Mouse (Mus musculus) liver, embryonic 16.5 days (tissue): ENCODE data around the gene Prlr. TPM values are rescaled to one million over a fixed set of nuclear protein-coding genes. Genes with fewer than 3 reads are reported as not detected.

Experiments
- ATAC-seq: fragments of 200-750 bp; cut with Nextera tagmentation; 2 replicates; pipeline ENCODE4 v1.8.0; 2017; ENCODE audit warnings: low read depth, mild to moderate bottlenecking, moderate number of reproducible peaks, moderate library complexity
- H3K27ac ChIP-seq: fragments of 300-500 bp; sonication (generic); 2 replicates; pipeline ENCODE4 v1.5.1; 2014; ENCODE audit warnings: mild to moderate bottlenecking, low read length
- H3K27me3 ChIP-seq: fragments of 300-500 bp; sonication (generic); 2 replicates; pipeline ENCODE4 v1.6.1; 2014; ENCODE audit warnings: low read depth, low read length, mixed read lengths; ENCODE audit not compliant: control insufficient read depth, insufficient read depth
- H3K36me3 ChIP-seq: fragments of 300-500 bp; sonication (generic); 2 replicates; pipeline ENCODE4 v1.6.1; 2014; ENCODE audit warnings: mild to moderate bottlenecking; ENCODE audit not compliant: control insufficient read depth, insufficient read depth
- H3K4me1 ChIP-seq: fragments of 300-500 bp; sonication (generic); 2 replicates; pipeline ENCODE4 v1.6.1; 2014; ENCODE audit warnings: low read depth, low read length, mixed read lengths; ENCODE audit not compliant: control insufficient read depth
- H3K4me2 ChIP-seq: fragments of 300-500 bp; sonication (generic); 2 replicates; pipeline ENCODE4 v1.6.1; 2014; ENCODE audit warnings: low read depth, low read length, mixed read lengths
- H3K4me3 ChIP-seq: fragments of 300-500 bp; sonication (generic); 2 replicates; pipeline ENCODE4 v1.5.1; 2014; ENCODE audit warnings: low read depth, mild to moderate bottlenecking, low read length
- H3K9ac ChIP-seq: fragments of 300-500 bp; sonication (generic); 2 replicates; pipeline ENCODE4 v1.6.1; 2014; ENCODE audit warnings: low read depth, low read length
- H3K9me3 ChIP-seq: fragments of 300-500 bp; sonication (generic); replicated peaks from 2 replicates; pipeline ENCODE4 v1.6.1; 2016; ENCODE audit warnings: low read length; ENCODE audit not compliant: control insufficient read depth
- WGBS: fragments of 180-500 bp; shearing (Covaris S2); extraction: QIAGEN DNeasy Blood & Tissue Kit; methylation state at CpG from one replicate; pipeline ENCODE4 v1.1.7; 2014; ENCODE audit not compliant: insufficient replicate concordance; 5-methylcytosine and 5-hydroxymethylcytosine counted together
- polyA plus RNA-seq: library from polyadenylated mRNA; unstranded; fragments of >200 nt; fragmentation: Nextera tagmentation; extraction: Ambion mirVana; gene quantifications from 2 replicates; pipeline ENCODE4 v1.2.1, GENCODE M21; 2015

Gene Prlr
- polyA plus RNA-seq, 1 experiment from 2014 or later = 0.44 TPM

DNA sequence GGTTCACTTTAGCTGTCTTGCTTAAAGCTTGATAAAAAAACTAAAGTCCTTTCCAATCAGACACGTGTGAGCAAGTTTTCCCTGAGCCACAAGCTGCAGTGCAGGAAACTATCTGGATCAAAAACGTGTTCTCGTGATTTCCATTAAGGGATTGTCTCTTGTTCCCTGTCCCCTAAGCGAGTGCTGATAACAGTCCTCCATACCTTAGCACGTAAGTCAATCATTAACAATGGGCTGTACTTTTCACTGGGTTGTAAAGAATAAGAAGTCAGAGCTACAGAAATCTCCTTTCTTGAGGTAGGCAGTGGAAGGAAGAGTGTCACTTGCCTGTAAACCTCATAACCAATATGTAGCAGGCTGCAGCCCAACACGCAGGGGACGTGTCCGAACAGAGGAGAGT lies 38.7 kb downstream of the Prlr start:
- no peaks in the 10 kb centered on the region for H3K4me1 ChIP-seq
- H3K4me2 ChIP-seq = no peak overlapping the region

GRCm38 (mm10) chr15:10216189-10216588 lies 39.2 kb downstream of the Prlr start:
- H3K9me3 ChIP-seq = no peaks in the 10 kb centered on the region
- no peak for ATAC-seq
- no peaks in the 10 kb centered on the region for H3K36me3 ChIP-seq
- no peak overlapping the region for H3K9ac ChIP-seq
- H3K4me3 ChIP-seq = no peak overlapping the region
- WGBS = 69% methylated on average over 4 of the region's 4 CpGs
- no peaks in the 10 kb centered on the region for H3K27me3 ChIP-seq
- H3K27ac ChIP-seq = no peak overlapping the region
- no peaks in the 10 kb centered on the region for H3K4me1 ChIP-seq
- H3K4me2 ChIP-seq = no peak overlapping the region

More for the DNA sequence above, 38.7 kb downstream of the Prlr start:
- no peaks in the 10 kb centered on the region for H3K36me3 ChIP-seq
- H3K4me3 ChIP-seq = no peak overlapping the region
- ATAC-seq = no peak
- WGBS = 54% methylated on average over 8 of the region's 8 CpGs
- no peak overlapping the region for H3K9ac ChIP-seq
- H3K27ac ChIP-seq = no peak overlapping the region
- H3K9me3 ChIP-seq = no peaks in the 10 kb centered on the region
- no peaks in the 10 kb centered on the region for H3K27me3 ChIP-seq

GRCm38 (mm10) chr15:10223614-10224155 lies 46.6 kb downstream of the Prlr start:
- Histone ChIP-seq H3K4me1 (no peaks in the 10 kb centered on the region; the same call in 1 of the 2 replicates), H3K9ac (no peak overlapping the region), H3K27me3 (no peaks in the 10 kb centered on the region), H3K36me3 (no peaks in the 10 kb centered on the region), H3K4me3 (no peak overlapping the region), H3K9me3 (no peaks in the 10 kb centered on the region), H3K4me2 (no peak overlapping the region), H3K27ac (no peak overlapping the region)
- 53% methylated on average over 4 of the region's 4 CpGs for WGBS
- no peak for ATAC-seq

DNA sequence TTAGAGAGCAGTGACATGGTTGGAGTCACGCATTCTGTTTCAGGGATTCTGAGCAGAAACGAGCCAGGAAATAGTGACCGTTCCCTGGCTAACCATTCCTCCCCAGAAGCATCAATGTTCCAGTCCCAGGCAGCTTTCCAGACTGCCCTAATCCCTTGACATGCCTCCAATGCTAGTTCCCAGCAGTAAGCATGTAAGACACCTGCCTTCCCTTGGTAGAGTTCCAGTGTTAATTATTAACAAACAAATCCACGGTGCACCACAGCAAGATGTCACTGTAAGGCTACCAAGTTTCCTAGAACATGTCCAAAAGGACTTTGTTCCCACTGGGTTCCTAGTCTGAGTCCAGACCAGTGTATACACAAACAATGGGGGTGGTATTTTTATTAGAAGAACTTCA lies 48.7 kb downstream of the Prlr start:
- 67% methylated on average over 4 of the region's 4 CpGs for WGBS
- peak; percentile 32; the same call in 1 of the 2 replicates for ATAC-seq
- no peaks in the 10 kb centered on the region; the same call in 1 of the 2 replicates for H3K4me1 ChIP-seq
- H3K27ac ChIP-seq = no peak overlapping the region
- H3K27me3 ChIP-seq = no peaks in the 10 kb centered on the region
- no peaks in the 10 kb centered on the region for H3K36me3 ChIP-seq
- H3K9ac ChIP-seq = no peak overlapping the region
- H3K4me3 ChIP-seq = no peak overlapping the region
- H3K9me3 ChIP-seq = no peaks in the 10 kb centered on the region
- H3K4me2 ChIP-seq = no peak overlapping the region

- WGBS = 53% methylated on average over 2 of the region's 2 CpGs
- H3K4me2 ChIP-seq = no peak overlapping the region
- ATAC-seq = no peak
- no peak overlapping the region for H3K4me3 ChIP-seq
- no peaks in the 10 kb centered on the region for H3K9me3 ChIP-seq
- H3K4me1 ChIP-seq = no peaks in the 10 kb centered on the region; the same call in 1 of the 2 replicates
- no peaks in the 10 kb centered on the region for H3K36me3 ChIP-seq
- H3K9ac ChIP-seq = no peak overlapping the region
- H3K27ac ChIP-seq = no peak overlapping the region
- no peaks in the 10 kb centered on the region for H3K27me3 ChIP-seq
These were observed 51.6 kb downstream of the Prlr start for GRCm38 (mm10) chr15:10228636-10229035.

- WGBS = 27% methylated on average over 5 of the region's 5 CpGs
These were observed 58.9 kb downstream of the Prlr start for GRCm38 (mm10) chr15:10235977-10236376.

DNA sequence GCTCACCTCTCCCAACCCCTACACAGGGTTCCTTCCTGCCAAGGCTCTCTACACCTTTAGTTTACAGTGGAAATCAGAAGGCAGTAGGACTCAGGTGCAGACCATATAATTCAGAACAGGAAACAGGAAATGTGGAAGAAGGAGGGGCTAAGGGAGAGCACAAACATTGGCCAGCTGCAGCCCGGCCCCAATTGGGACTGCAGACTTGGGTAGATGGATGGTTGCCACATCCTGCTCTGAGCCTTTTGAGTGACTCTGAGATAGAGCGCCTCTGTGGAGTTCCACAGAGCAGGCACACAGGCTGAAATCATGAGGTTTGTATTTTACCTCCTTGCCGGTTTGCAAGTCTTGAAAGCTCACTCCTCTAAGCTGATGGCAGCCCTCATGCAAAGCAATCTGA lies 59.8 kb downstream of the Prlr start:
- Histone ChIP-seq H3K9ac (no peak overlapping the region), H3K27me3 (no peaks in the 10 kb centered on the region), H3K36me3 (no peaks in the 10 kb centered on the region), H3K4me1 (no peaks in the 10 kb centered on the region), H3K4me3 (no peak overlapping the region), H3K27ac (no peak overlapping the region), H3K4me2 (no peak overlapping the region), H3K9me3 (no peaks in the 10 kb centered on the region)
- 59% methylated on average over 3 of the region's 3 CpGs for WGBS
- ATAC-seq = no peak

More at GRCm38 (mm10) chr15:10235977-10236376, 58.9 kb downstream of the Prlr start:
- Histone ChIP-seq H3K4me3 (no peak overlapping the region), H3K9ac (no peak overlapping the region), H3K4me1 (no peaks in the 10 kb centered on the region), H3K4me2 (no peak overlapping the region), H3K36me3 (no peaks in the 10 kb centered on the region), H3K9me3 (no peaks in the 10 kb centered on the region), H3K27ac (no peak overlapping the region), H3K27me3 (no peaks in the 10 kb centered on the region)
- ATAC-seq = no peak

DNA sequence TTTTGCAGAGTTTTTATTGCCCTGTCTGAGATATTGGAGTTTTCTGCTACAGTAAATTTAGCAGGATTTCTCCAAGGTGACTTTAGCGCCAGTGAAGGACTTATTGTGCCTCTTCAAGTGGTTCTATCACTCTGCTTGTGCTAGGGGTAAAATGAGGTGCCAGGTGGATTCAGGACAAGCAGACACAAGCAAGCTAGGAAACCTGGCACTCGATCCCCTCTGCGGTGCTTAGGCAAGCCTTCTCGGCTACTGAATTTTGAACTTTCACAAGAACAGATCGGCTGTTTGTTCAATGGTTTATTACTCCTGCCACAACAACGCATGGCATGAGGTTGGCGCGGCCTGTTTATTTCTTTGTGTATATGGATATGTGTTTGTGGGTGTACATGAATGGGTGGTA lies 61.4 kb downstream of the Prlr start:
- no peaks in the 10 kb centered on the region for H3K4me1 ChIP-seq
- H3K27ac ChIP-seq = no peak overlapping the region
- no peak overlapping the region for H3K9ac ChIP-seq
- ATAC-seq = no peak
- no peaks in the 10 kb centered on the region for H3K27me3 ChIP-seq
- 78% methylated on average over 8 of the region's 8 CpGs for WGBS
- H3K36me3 ChIP-seq = no peaks in the 10 kb centered on the region
- no peaks in the 10 kb centered on the region for H3K9me3 ChIP-seq
- H3K4me2 ChIP-seq = no peak overlapping the region
- no peak overlapping the region for H3K4me3 ChIP-seq

- no peaks in the 10 kb centered on the region for H3K4me1 ChIP-seq
- no peaks in the 10 kb centered on the region for H3K9me3 ChIP-seq
- H3K27me3 ChIP-seq = no peaks in the 10 kb centered on the region
- WGBS = 47% methylated on average over 5 of the region's 5 CpGs
- no peak for ATAC-seq
- H3K36me3 ChIP-seq = no peaks in the 10 kb centered on the region
- H3K4me2 ChIP-seq = no peak overlapping the region
- no peak overlapping the region for H3K27ac ChIP-seq
- H3K4me3 ChIP-seq = no peak overlapping the region
- no peak overlapping the region for H3K9ac ChIP-seq
These were observed 63.3 kb downstream of the Prlr start for GRCm38 (mm10) chr15:10240228-10240795.
